Mouse (Mus musculus) spleen, embryonic (tissue): ENCODE results near the gene Tnnt2.

Experiments
- CTCF ChIA-PET: fragments of 350-600 bp; sonication (Branson Sonifier 250); formaldehyde crosslinking; loops from one replicate; lab custom pipeline; 2022; lab: Charles Lee

Tnnt2 gene

DNA sequence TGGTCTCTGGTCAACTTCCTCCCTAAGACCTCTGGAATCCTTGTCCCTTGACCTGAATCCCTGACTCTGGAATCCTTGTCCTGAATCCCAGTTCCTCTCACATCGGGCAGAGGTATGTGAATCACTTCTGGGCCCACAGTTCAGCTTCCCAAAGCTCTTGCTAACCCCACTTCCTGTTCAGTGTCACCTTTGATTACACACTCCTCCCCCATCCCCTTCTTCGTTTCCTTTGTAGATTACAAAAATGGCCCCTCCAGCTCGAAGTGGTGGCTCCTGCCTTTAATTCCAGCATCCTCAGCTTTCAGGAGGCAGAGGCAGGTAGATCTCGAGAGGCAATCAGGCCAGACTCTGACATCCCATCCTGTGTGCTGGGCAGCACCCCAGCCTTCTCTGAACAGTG is 18.6 kb upstream of the Tnnt2 start:
- CTCF ChIA-PET, result no interaction called here

DNA sequence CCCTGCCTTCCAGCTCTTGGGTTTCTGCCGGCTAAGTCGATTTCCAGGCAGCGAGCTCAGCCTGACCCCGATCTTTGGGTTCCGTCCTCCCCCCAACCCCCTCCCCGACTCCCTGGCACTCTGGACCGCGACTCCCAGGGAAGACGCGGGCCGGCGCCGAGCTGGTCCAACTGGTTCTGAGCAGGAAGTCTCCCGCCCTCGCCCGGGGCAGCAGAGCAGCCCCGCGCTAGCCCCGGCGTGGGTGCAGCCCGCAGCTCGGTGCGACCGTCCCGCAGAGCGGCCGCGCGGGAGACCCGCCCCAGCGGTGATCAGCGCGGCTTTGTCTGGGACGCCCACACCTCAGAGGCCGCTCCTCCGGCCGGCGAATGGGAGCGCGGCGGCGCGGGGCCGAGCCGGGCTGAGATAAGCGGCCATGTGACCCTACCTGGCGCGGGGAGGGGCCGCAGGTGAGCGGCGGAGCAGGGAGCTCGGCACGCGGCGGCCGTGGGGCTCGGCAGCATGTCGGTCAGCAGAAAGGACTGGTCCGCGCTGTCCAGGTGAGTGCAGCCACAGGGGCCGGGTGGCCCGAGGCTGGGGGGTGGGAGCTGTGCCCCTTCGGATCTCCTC is 17.6 kb upstream of the Tnnt2 start, which contains the start of gene Lad1:
Gene Lad1 (plus strand): TSS at position 118 of the 606 bp plus-strand sequence.
- CTCF ChIA-PET, result no interaction called here

DNA sequence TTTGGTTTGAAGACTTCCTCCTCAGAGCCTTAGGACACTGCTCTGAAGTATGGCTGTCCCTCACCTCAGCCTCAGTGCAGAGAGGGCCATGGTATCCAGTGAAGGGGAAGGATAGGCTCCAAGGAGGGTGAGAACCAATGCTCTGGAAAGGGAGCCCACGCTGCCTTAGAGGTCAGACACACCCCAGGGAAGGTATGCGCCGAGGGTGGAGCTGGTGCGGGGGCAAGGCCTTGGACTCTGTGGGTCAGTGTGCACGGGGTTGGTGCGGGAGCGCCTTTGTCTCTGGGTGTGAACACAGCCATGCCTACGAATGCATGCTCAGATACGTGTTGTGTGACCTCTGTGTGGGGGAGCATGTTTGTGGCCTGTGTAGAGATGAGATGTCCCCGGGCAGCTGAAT is 16.1 kb upstream of the Tnnt2 start:
- CTCF ChIA-PET, result no interaction called here

DNA sequence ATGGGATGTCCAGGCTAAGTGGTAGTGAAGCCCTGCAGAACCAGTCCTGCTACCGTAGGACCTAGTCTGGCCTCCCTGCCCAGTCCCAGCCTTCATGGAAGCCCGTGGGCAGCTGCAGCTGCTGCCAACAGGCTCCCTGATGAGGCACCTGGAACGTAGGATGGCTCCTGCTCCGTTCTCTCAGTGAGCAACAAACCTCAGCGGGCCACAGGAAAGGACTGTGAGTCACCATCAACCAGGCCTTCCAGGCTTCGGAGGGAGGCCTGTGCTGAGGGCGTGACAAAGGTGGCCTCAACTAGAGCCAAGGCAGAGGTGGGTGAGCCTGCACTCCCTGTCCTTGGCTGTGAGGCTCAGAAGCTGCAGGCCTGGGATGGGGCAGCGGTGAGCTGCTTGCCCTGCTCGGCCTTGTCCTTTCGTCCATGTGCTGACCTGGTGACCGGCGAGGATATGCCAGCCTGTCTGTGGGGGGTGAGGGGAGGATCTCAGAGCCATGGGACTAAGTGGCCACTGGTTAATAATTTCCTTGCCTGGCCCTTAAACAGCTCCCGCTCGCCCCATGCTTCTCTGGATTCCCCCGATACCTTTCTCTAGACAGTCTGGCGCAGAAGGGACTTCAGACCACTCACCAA is 15.3 kb upstream of the Tnnt2 start:
- CTCF ChIA-PET, result no interaction called here

DNA sequence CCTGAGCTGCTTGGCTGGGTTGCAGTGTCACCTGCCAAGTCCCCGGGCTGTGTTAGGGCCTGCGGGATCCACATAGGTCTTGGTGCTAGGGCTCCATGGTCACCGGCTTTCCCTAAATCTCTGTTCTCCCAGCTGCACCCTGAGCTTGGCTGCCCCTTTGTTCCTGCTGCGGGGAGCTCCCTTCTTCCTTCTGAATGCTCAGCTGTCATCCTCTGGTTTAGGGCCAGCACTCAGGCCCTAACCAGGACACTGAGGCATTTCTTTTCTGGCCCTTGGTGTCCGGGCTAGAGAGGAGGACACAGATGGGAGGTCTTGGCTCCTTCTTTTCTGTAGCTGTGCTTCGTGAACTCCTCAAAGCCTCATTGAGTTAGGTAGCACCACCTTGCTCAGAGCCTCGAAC is 14.4 kb upstream of the Tnnt2 start:
- CTCF ChIA-PET, result no interaction called here

DNA sequence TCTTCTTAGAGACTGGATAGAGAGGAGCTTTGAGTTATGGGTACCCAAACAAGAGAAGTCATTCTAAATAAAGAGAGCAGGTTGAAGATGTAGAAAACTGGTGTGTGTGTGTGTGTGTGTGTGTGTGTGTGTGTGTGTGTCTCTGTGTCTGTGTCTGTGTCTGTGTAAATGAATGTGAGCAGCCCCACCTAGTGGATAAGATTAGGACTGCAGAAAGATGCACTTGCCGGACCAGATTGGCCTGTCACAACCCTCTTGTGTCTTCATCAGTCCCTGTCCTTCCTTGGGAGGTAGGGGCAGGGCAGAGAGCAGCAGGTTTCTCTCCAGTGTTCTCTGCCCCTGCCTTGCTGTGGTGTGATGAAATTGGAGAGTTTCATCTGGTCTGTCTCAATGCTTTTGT is 7.2 kb upstream of the Tnnt2 start:
- CTCF ChIA-PET, result interaction anchor here (0.7 kb wide), 1 partner anchor 37 kb away, joined by 3 read pairs; no protein-coding TSS in a partner anchor

GRCm38 (mm10) chr1:135834206-135834859 is 1.8 kb upstream of the Tnnt2 start:
- CTCF ChIA-PET, result interaction anchor here (0.5 kb wide), 1 partner anchor 294 kb away, joined by 3 read pairs; no protein-coding TSS in a partner anchor

- CTCF ChIA-PET, result no interaction called here
These were observed 1.2 kb upstream of the Tnnt2 start for GRCm38 (mm10) chr1:135834983-135835382.

GRCm38 (mm10) chr1:135838626-135839025 is 2.5 kb downstream of the Tnnt2 start:
- CTCF ChIA-PET, result no interaction called here

- CTCF ChIA-PET, result no interaction called here
These were observed 2.9 kb downstream of the Tnnt2 start for GRCm38 (mm10) chr1:135839065-135839464.

- CTCF ChIA-PET, result no interaction called here
These were observed 4.7 kb downstream of the Tnnt2 start for GRCm38 (mm10) chr1:135840675-135841395.

- CTCF ChIA-PET, result interaction anchor here (0.7 kb wide), 1 partner anchor 17 kb away, joined by 3 read pairs; no protein-coding TSS in a partner anchor
These were observed 7.5 kb downstream of the Tnnt2 start for GRCm38 (mm10) chr1:135843519-135844262.

- CTCF ChIA-PET, result interaction anchor here (0.7 kb wide), 1 partner anchor 18 kb away, joined by 3 read pairs; no protein-coding TSS in a partner anchor
These were observed 8.3 kb downstream of the Tnnt2 start for GRCm38 (mm10) chr1:135844481-135844880.

- CTCF ChIA-PET, result no interaction called here
These were observed 10.5 kb downstream of the Tnnt2 start for GRCm38 (mm10) chr1:135846632-135847031.

- CTCF ChIA-PET, result no interaction called here
These were observed 11.0 kb downstream of the Tnnt2 start for GRCm38 (mm10) chr1:135847139-135847562.

DNA sequence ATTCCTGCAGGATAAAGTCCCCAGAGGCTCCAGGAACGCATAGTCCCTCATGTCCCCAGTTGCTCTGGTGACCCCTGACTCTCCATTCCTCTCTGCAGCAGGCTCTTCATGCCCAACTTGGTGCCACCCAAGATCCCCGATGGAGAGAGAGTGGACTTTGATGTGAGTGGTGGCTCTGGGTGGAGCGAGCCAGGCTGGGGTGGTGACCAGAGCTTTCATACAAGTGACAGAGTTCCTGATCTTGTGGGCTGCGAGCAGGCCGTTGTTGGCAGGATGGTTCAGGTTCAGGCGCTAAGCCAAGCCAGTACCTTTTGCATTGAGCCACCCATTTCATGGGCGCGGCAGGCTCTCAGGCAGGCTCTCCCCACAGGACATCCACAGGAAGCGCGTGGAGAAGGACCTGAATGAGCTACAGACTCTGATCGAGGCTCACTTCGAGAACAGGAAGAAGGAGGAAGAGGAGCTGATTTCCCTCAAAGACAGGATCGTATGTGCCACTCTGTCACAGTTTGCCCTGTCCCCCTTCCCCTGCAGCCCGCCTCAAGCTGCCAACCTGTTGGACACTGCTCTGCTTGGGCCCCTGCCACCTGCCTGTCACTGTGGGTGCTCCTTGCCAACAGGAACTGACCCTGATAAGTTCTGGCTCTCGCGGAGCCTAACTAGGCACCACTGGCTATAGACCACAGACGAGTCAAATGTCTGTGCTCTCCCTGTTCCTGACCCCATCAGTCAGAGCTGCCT is 11.6 kb downstream of the Tnnt2 start:
- CTCF ChIA-PET, result no interaction called here

DNA sequence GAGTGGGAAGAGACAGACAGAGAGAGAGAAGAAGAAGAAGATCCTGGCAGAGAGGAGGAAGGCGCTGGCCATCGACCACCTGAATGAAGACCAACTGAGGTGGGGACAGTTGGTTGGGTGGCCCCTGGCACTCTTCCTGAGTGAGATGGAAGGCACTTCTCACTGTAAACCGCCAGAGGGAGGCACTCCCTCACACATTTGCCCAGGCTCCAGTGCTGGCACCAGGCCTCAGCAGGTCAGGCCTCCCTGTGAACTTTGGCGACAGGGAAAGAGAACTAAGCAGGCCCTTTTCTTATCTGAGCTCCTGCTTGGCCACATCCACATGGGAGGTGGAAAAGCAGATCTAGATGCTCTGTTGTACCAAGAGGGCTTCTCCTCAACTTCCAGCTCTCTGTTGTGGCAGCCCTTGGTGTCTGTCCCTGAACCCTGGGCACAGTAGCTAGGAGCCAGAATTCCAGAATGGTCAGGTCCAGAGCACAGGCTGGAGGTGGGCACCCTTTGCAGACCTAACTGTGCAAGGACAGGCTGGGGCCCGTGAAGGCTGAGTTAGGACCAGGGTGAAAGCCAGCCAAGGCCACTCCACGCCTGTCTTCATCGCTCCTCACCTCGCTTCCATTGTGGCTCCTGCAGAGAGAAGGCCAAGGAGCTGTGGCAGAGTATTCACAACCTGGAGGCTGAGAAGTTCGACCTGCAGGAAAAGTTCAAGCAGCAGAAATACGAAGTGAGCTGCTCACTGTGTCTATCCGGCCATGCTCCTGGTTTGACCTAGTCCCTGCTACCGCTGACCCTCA is 14.8 kb downstream of the Tnnt2 start:
- CTCF ChIA-PET, result no interaction called here

GRCm38 (mm10) chr1:135852044-135852756 is 16.0 kb downstream of the Tnnt2 start:
- CTCF ChIA-PET, result no interaction called here

- CTCF ChIA-PET, result no interaction called here
These were observed 17.0 kb downstream of the Tnnt2 start for GRCm38 (mm10) chr1:135853200-135853599.
